Mouse (Mus musculus): ENCODE measurements around the gene Kdm2a.

- TF ChIP-seq CTCF (IDR thresholded peaks at IDR 0.05; ENCODE audit: low read depth, low read length) (no peak), GATA2 (IDR thresholded peaks at IDR 0.05; ENCODE audit: borderline replicate concordance, low read depth, low read length) (no peak)
Observed at GRCm38 (mm10) chr19:4433756-4434155, 35.7 kb upstream of the Kdm2a start.
